Mouse (Mus musculus): ENCODE measurements around the gene Rps29. TPM values are rescaled to one million over a fixed set of nuclear protein-coding genes. Genes with fewer than 3 reads are reported as not detected.
"Not testable (repeated sequence)": the region's sequence is repeated elsewhere in the genome, so short reads cannot be mapped to it uniquely, and the experiment has no call there.

Rps29 gene
- polyA plus RNA-seq, 1 experiment from 2014 or later: 1,279 TPM

GRCm38 (mm10) chr12:69167656-69168460 is 8.9 kb upstream of the Rps29 start:
- Histone ChIP-seq H3K4me3 (ENCODE audit: low read depth, low read length) (peak overlapping the region; percentile 93), H3K9me3 (ENCODE audit: low read length) (no peaks in the 10 kb centered on the region), H3K4me2 (ENCODE audit: low read depth, low read length) (peak overlapping the region; percentile 99), H3K27ac (ENCODE audit: low read depth) (peak overlapping the region; percentile 80; the same call in 1 of the 2 replicates), H3K4me1 (ENCODE audit: insufficient read depth) (peaks cover 8% of the 10 kb centered on the region), H3K9ac (replicated peaks) (peak overlapping the region; percentile 79), H3K27me3 (ENCODE audit: insufficient read depth, low read length) (no peaks in the 10 kb centered on the region), H3K36me3 (replicated peaks; ENCODE audit: insufficient read depth, low read length) (no peaks in the 10 kb centered on the region)
- TF ChIP-seq EP300 (IDR thresholded peaks at IDR 0.05; ENCODE audit: low read depth) (no peak), CTCF (IDR thresholded peaks at IDR 0.05; ENCODE audit: low read depth) (no peak)
- DNase-seq (no peak), ATAC-seq (no peak)
- 8% methylated on average over 18 of the region's 18 CpGs for WGBS (ENCODE audit: insufficient replicate concordance)

GRCm38 (mm10) chr12:69166861-69167581 is 8.0 kb upstream of the Rps29 start:
- not testable (repeated sequence) for H3K4me2 ChIP-seq (ENCODE audit: low read depth, low read length); ATAC-seq; H3K27ac ChIP-seq (ENCODE audit: low read depth); H3K4me3 ChIP-seq (ENCODE audit: low read depth, low read length); DNase-seq; H3K4me1 ChIP-seq (ENCODE audit: insufficient read depth); H3K9me3 ChIP-seq (ENCODE audit: low read length); H3K9ac ChIP-seq (replicated peaks); H3K27me3 ChIP-seq (ENCODE audit: insufficient read depth, low read length); H3K36me3 ChIP-seq (replicated peaks; ENCODE audit: insufficient read depth, low read length)
- WGBS (ENCODE audit: insufficient replicate concordance): 82% methylated on average over 8 of the region's 8 CpGs

GRCm38 (mm10) chr12:69164904-69165303 is 5.9 kb upstream of the Rps29 start:
- Histone ChIP-seq H3K4me3 (ENCODE audit: low read depth, low read length) (no peak overlapping the region), H3K4me2 (ENCODE audit: low read depth, low read length) (no peak overlapping the region), H3K4me1 (ENCODE audit: insufficient read depth) (peaks cover 6% of the 10 kb centered on the region), H3K27ac (ENCODE audit: low read depth) (no peak overlapping the region), H3K9ac (replicated peaks) (no peak overlapping the region), H3K36me3 (replicated peaks; ENCODE audit: insufficient read depth, low read length) (no peaks in the 10 kb centered on the region), H3K9me3 (ENCODE audit: low read length) (no peaks in the 10 kb centered on the region), H3K27me3 (ENCODE audit: insufficient read depth, low read length) (no peaks in the 10 kb centered on the region)
- DNase-seq (no peak), ATAC-seq (no peak)
- TF ChIP-seq CTCF (IDR thresholded peaks at IDR 0.05; ENCODE audit: low read depth): no peak
- TF ChIP-seq EP300 (IDR thresholded peaks at IDR 0.05; ENCODE audit: low read depth): no peak
- 44% methylated on average over 3 of the region's 3 CpGs for WGBS (ENCODE audit: insufficient replicate concordance)

- H3K9ac ChIP-seq (replicated peaks); H3K27ac ChIP-seq (ENCODE audit: low read depth); H3K4me3 ChIP-seq (ENCODE audit: low read depth, low read length); H3K9me3 ChIP-seq (ENCODE audit: low read length); ATAC-seq; H3K4me1 ChIP-seq (ENCODE audit: insufficient read depth); H3K4me2 ChIP-seq (ENCODE audit: low read depth, low read length); H3K27me3 ChIP-seq (ENCODE audit: insufficient read depth, low read length); DNase-seq; H3K36me3 ChIP-seq (replicated peaks; ENCODE audit: insufficient read depth, low read length): not testable (repeated sequence)
- 71% methylated on average over 4 of the region's 4 CpGs for WGBS (ENCODE audit: insufficient replicate concordance)
Measured at GRCm38 (mm10) chr12:69163586-69163985, 4.6 kb upstream of the Rps29 start.

GRCm38 (mm10) chr12:69160677-69161076 is 1.7 kb upstream of the Rps29 start:
- H3K4me1 ChIP-seq (ENCODE audit: insufficient read depth): peaks cover 15% of the 10 kb centered on the region
- 74% methylated on average over 2 of the region's 2 CpGs for WGBS (ENCODE audit: insufficient replicate concordance)
- H3K4me3 ChIP-seq (ENCODE audit: low read depth, low read length); H3K27me3 ChIP-seq (ENCODE audit: insufficient read depth, low read length); H3K27ac ChIP-seq (ENCODE audit: low read depth); ATAC-seq; DNase-seq; H3K4me2 ChIP-seq (ENCODE audit: low read depth, low read length); H3K9ac ChIP-seq (replicated peaks); H3K9me3 ChIP-seq (ENCODE audit: low read length): not testable (repeated sequence)
- H3K36me3 ChIP-seq (replicated peaks; ENCODE audit: insufficient read depth, low read length): peaks cover 12% of the 10 kb centered on the region

GRCm38 (mm10) chr12:69159578-69159940 is 573 bp upstream of the Rps29 start:
- no peak for DNase-seq
- H3K4me1 ChIP-seq (ENCODE audit: insufficient read depth): peaks cover 15% of the 10 kb centered on the region
- peak; percentile 20 for ATAC-seq
- WGBS (ENCODE audit: insufficient replicate concordance): 3% methylated on average over 9 of the region's 9 CpGs
- H3K9ac ChIP-seq (replicated peaks): no peak overlapping the region
- H3K27me3 ChIP-seq (ENCODE audit: insufficient read depth, low read length): no peaks in the 10 kb centered on the region
- H3K4me3 ChIP-seq (ENCODE audit: low read depth, low read length): peak overlapping the region; percentile 83; the same call in 1 of the 2 replicates
- peak; percentile 86 for TF ChIP-seq CTCF (IDR thresholded peaks at IDR 0.05; ENCODE audit: low read depth)
- TF ChIP-seq EP300 (IDR thresholded peaks at IDR 0.05; ENCODE audit: low read depth): no peak
- H3K4me2 ChIP-seq (ENCODE audit: low read depth, low read length): peak overlapping the region; percentile 49
- H3K36me3 ChIP-seq (replicated peaks; ENCODE audit: insufficient read depth, low read length): peaks cover 12% of the 10 kb centered on the region
- no peaks in the 10 kb centered on the region for H3K9me3 ChIP-seq (ENCODE audit: low read length)
- H3K27ac ChIP-seq (ENCODE audit: low read depth): peak overlapping the region; percentile 58; the same call in 1 of the 2 replicates

All from liver, postnatal 0 days (tissue).